Mouse (Mus musculus) intestine, embryonic 15.5 days (tissue): ENCODE results near the gene Dhrs1. TPM values are rescaled to one million over a fixed set of nuclear protein-coding genes. Genes with fewer than 3 reads are reported as not detected.

Source experiments
- ATAC-seq: fragments of 200-750 bp; cut with Nextera tagmentation; 2 replicates; pipeline ENCODE4 v1.8.0; 2017; ENCODE audit warnings: moderate TSS enrichment, moderate library complexity
- H3K27ac ChIP-seq: fragments of 300-500 bp; sonication (generic); 2 replicates; pipeline ENCODE4 v1.5.1; 2015; ENCODE audit warnings: mild to moderate bottlenecking, inconsistent platforms
- H3K27me3 ChIP-seq: fragments of 300-500 bp; sonication (generic); replicated peaks from 2 replicates; pipeline ENCODE4 v1.6.1; 2015; ENCODE audit warnings: inconsistent platforms
- H3K36me3 ChIP-seq: fragments of 300-500 bp; sonication (generic); 2 replicates; pipeline ENCODE4 v1.6.1; 2015; ENCODE audit warnings: inconsistent platforms
- H3K4me1 ChIP-seq: fragments of 300-500 bp; sonication (generic); replicated peaks from 2 replicates; pipeline ENCODE4 v1.6.1; 2015; ENCODE audit warnings: inconsistent platforms
- H3K4me2 ChIP-seq: fragments of 300-500 bp; sonication (generic); replicated peaks from 2 replicates; pipeline ENCODE4 v1.6.1; 2015; ENCODE audit warnings: mild to moderate bottlenecking, inconsistent platforms
- H3K4me3 ChIP-seq: fragments of 300-500 bp; sonication (generic); replicated peaks from 2 replicates; pipeline ENCODE4 v1.5.1; 2015; ENCODE audit warnings: inconsistent platforms
- H3K9ac ChIP-seq: fragments of 300-500 bp; sonication (generic); 2 replicates; pipeline ENCODE4 v1.6.1; 2015; ENCODE audit warnings: inconsistent platforms
- H3K9me3 ChIP-seq: fragments of 300-500 bp; sonication (generic); 2 replicates; pipeline ENCODE4 v1.6.1; 2016; ENCODE audit warnings: inconsistent platforms
- WGBS: fragments of 180-500 bp; shearing (Covaris S2); methylation state at CpG from one replicate; pipeline ENCODE4 v1.1.7; 2015; 5-methylcytosine and 5-hydroxymethylcytosine counted together
- polyA plus RNA-seq: library from polyadenylated mRNA; unstranded; fragments of >200 nt; fragmentation: Nextera tagmentation; extraction: Ambion mirVana; gene quantifications from 2 replicates; pipeline ENCODE4 v1.2.1, GENCODE M21; 2015

Dhrs1 gene
- polyA plus RNA-seq, 1 experiment from 2014 or later = 99.4 TPM

- H3K27ac ChIP-seq = no peak overlapping the region
- no peaks in the 10 kb centered on the region for H3K27me3 ChIP-seq
- 70% methylated on average over 10 of the region's 10 CpGs for WGBS
- ATAC-seq = no peak
- H3K9ac ChIP-seq = no peak overlapping the region
- H3K4me1 ChIP-seq = no peaks in the 10 kb centered on the region
- H3K9me3 ChIP-seq = no peaks in the 10 kb centered on the region
- no peaks in the 10 kb centered on the region for H3K36me3 ChIP-seq
- no peak overlapping the region for H3K4me2 ChIP-seq
- H3K4me3 ChIP-seq = no peak overlapping the region
Observed at GRCm38 (mm10) chr14:55689433-55689832, 56.1 kb downstream of the Dhrs1 start.

Other genes starting within 250 kb of the Dhrs1 start
- gene Cpne6, start 235.2 kb downstream of the Dhrs1 start, polyA plus RNA-seq = 0.25 and 0.40 TPM in 2 replicates
- gene Nrl, start 220.7 kb downstream of the Dhrs1 start, polyA plus RNA-seq = not detected in 2 replicates
- 48.8 and 50.8 TPM in 2 replicates for gene Pck2, start 205.4 kb downstream of the Dhrs1 start, polyA plus RNA-seq
- gene Dcaf11, start 185.7 kb downstream of the Dhrs1 start, polyA plus RNA-seq = 72.8 and 86.2 TPM in 2 replicates
- 2.2 and 2.4 TPM in 2 replicates for gene A730061H03Rik, start 185.3 kb downstream of the Dhrs1 start, polyA plus RNA-seq
- gene Fitm1, start 170.1 kb downstream of the Dhrs1 start, polyA plus RNA-seq = 0.49 and 0.72 TPM in 2 replicates
- 197 and 207 TPM in 2 replicates for gene Psme1, start 167.6 kb downstream of the Dhrs1 start, polyA plus RNA-seq
- gene Emc9, start 160.4 kb downstream of the Dhrs1 start, polyA plus RNA-seq = 9.6 and 11.6 TPM in 2 replicates
- 343 and 366 TPM in 2 replicates for gene Psme2, start 154.6 kb downstream of the Dhrs1 start, polyA plus RNA-seq
- 15.7 and 16.3 TPM in 2 replicates for gene Rnf31, start 154.0 kb downstream of the Dhrs1 start, polyA plus RNA-seq
- 10.5 and 10.8 TPM in 2 replicates for gene Irf9, start 142.1 kb downstream of the Dhrs1 start, polyA plus RNA-seq
- 8.2 and 10.5 TPM in 2 replicates for gene Rec8, start 127.7 kb downstream of the Dhrs1 start, polyA plus RNA-seq
- gene Ipo4, start 109.7 kb downstream of the Dhrs1 start, polyA plus RNA-seq = 63.8 and 72.8 TPM in 2 replicates
- 0.86 and 2.6 TPM in 2 replicates for gene Gm49378, start 107.8 kb downstream of the Dhrs1 start, polyA plus RNA-seq
- 119 and 124 TPM in 2 replicates for gene Tm9sf1, start 101.9 kb downstream of the Dhrs1 start, polyA plus RNA-seq
- 0.75 and 1.2 TPM in 2 replicates for gene Tssk4, start 95.5 kb downstream of the Dhrs1 start, polyA plus RNA-seq
- 58.4 and 62.1 TPM in 2 replicates for gene Mdp1, start 85.2 kb downstream of the Dhrs1 start, polyA plus RNA-seq
- gene Gmpr2, start 73.7 kb downstream of the Dhrs1 start, polyA plus RNA-seq = 58.6 and 58.7 TPM in 2 replicates
- 510 and 527 TPM in 2 replicates for gene Nedd8, start 73.6 kb downstream of the Dhrs1 start, polyA plus RNA-seq
- 35.8 and 38.7 TPM in 2 replicates for gene Tinf2, start 63.9 kb downstream of the Dhrs1 start, polyA plus RNA-seq
- gene Tgm1, start 31.8 kb downstream of the Dhrs1 start, polyA plus RNA-seq = 1.1 and 1.2 TPM in 2 replicates
- gene Rabggta, start 23.4 kb downstream of the Dhrs1 start, polyA plus RNA-seq = 34.1 and 34.9 TPM in 2 replicates
- gene Nop9, start within 50 bp of the Dhrs1 start, polyA plus RNA-seq = 35.6 and 36.0 TPM in 2 replicates
- gene Cideb, start 12.8 kb upstream of the Dhrs1 start, polyA plus RNA-seq = 52.7 and 63.5 TPM in 2 replicates
- 0.31 and 0.52 TPM in 2 replicates for gene Ltb4r2, start 15.7 kb upstream of the Dhrs1 start, polyA plus RNA-seq
- gene Ltb4r1, start 20.3 kb upstream of the Dhrs1 start, polyA plus RNA-seq = 0.93 and 1.0 TPM in 2 replicates
- gene Adcy4, start 38.4 kb upstream of the Dhrs1 start, polyA plus RNA-seq = 6.7 and 7.0 TPM in 2 replicates
- gene Ripk3, start 43.2 kb upstream of the Dhrs1 start, polyA plus RNA-seq = 45.2 and 45.6 TPM in 2 replicates
- 25.7 and 26.3 TPM in 2 replicates for gene Nfatc4, start 77.5 kb upstream of the Dhrs1 start, polyA plus RNA-seq
- gene Nynrin, start 108.3 kb upstream of the Dhrs1 start, polyA plus RNA-seq = 14.5 and 18.3 TPM in 2 replicates
- 0.18 and 0.29 TPM in 2 replicates for gene Cbln3, start 138.7 kb upstream of the Dhrs1 start, polyA plus RNA-seq
- 15.1 and 15.4 TPM in 2 replicates for gene Khnyn, start 139.3 kb upstream of the Dhrs1 start, polyA plus RNA-seq
- 73.6 and 80.3 TPM in 2 replicates for gene Sdr39u1, start 154.6 kb upstream of the Dhrs1 start, polyA plus RNA-seq
- 1.9 and 3.3 TPM in 2 replicates for gene Cma1, start 199.0 kb upstream of the Dhrs1 start, polyA plus RNA-seq
- not detected in 2 replicates for gene Cma2, start 205.3 kb upstream of the Dhrs1 start, polyA plus RNA-seq